Mouse (Mus musculus) forebrain, embryonic 15.5 days (tissue): ENCODE measurements around the gene Gm37240. TPM values are rescaled to one million over a fixed set of nuclear protein-coding genes. Genes with fewer than 3 reads are reported as not detected.
A peak's percentile ranks its signal among the peaks of the same experiment; 100 is the strongest.

Source experiments
- ATAC-seq: fragments of 200-750 bp; cut with Nextera tagmentation; replicated peaks from 2 replicates; pipeline ENCODE4 v1.8.0; 2017; ENCODE audit warnings: mild to moderate bottlenecking, moderate TSS enrichment, moderate library complexity
- H3K27ac ChIP-seq: fragments of 300-500 bp; sonication (generic); replicated peaks from 2 replicates; pipeline ENCODE4 v1.5.1; 2015; ENCODE audit warnings: mild to moderate bottlenecking, inconsistent platforms
- H3K27me3 ChIP-seq: fragments of 300-500 bp; sonication (generic); 2 replicates; pipeline ENCODE4 v1.6.1; 2015; ENCODE audit warnings: inconsistent platforms
- H3K36me3 ChIP-seq: fragments of 300-500 bp; sonication (generic); 2 replicates; pipeline ENCODE4 v1.6.1; 2015; ENCODE audit warnings: mild to moderate bottlenecking, inconsistent platforms
- H3K4me1 ChIP-seq: fragments of 300-500 bp; sonication (generic); 2 replicates; pipeline ENCODE4 v1.6.1; 2015; ENCODE audit warnings: inconsistent platforms
- H3K4me2 ChIP-seq: fragments of 300-500 bp; sonication (generic); replicated peaks from 2 replicates; pipeline ENCODE4 v1.6.1; 2015; ENCODE audit warnings: mild to moderate bottlenecking, inconsistent platforms
- H3K4me3 ChIP-seq: fragments of 300-500 bp; sonication (generic); 2 replicates; pipeline ENCODE4 v1.5.1; 2015; ENCODE audit warnings: mild to moderate bottlenecking, inconsistent platforms
- H3K9ac ChIP-seq: fragments of 300-500 bp; sonication (generic); replicated peaks from 2 replicates; pipeline ENCODE4 v1.6.1; 2015; ENCODE audit warnings: mild to moderate bottlenecking, inconsistent platforms
- H3K9me3 ChIP-seq: fragments of 300-500 bp; sonication (generic); 2 replicates; pipeline ENCODE4 v1.6.1; 2016; ENCODE audit warnings: inconsistent platforms
- WGBS: fragments of 180-500 bp; shearing (Covaris S2); methylation state at CpG from one replicate; pipeline ENCODE4 v1.1.7; 2015; ENCODE audit warnings: mixed read lengths; 5-methylcytosine and 5-hydroxymethylcytosine counted together
- polyA plus RNA-seq: library from polyadenylated mRNA; unstranded; fragments of >200 nt; fragmentation: Nextera tagmentation; extraction: Ambion mirVana; gene quantifications from 2 replicates; pipeline ENCODE4 v1.2.1, GENCODE M21; 2015

Gm37240 gene
- polyA plus RNA-seq, 1 experiment from 2014 or later, result 2.2 TPM

DNA sequence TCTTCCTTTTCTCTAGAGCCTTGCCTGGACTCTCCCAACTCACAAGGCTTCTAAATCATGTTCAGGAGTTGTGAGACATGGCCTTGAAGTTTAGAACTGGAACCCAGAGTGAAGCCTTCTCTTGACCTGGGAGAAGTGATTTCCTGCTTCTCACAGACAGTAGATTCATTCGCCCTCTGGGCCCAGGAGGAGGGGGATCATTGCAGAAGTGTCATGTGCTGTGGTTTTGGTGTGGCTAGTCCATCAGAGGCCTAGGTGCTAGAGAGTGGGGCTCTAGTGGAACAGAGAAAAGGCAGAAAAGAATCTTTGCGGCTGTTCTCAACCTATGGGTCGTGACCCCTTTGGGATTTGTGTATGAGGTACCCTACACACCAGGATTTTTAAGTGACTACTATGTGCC is 724.9 kb downstream of the Gm37240 start:
- H3K4me1 ChIP-seq, result peaks cover 10% of the 10 kb centered on the region
- no peaks in the 10 kb centered on the region for H3K36me3 ChIP-seq
- 95% methylated on average over 3 of the region's 3 CpGs for WGBS
- no peaks in the 10 kb centered on the region for H3K27me3 ChIP-seq
- H3K9ac ChIP-seq, result no peak overlapping the region
- H3K27ac ChIP-seq, result no peak overlapping the region
- H3K4me2 ChIP-seq, result no peak overlapping the region
- no peak overlapping the region for H3K4me3 ChIP-seq
- H3K9me3 ChIP-seq, result no peaks in the 10 kb centered on the region
- ATAC-seq, result no peak

- H3K27ac ChIP-seq, result peak overlapping the region; percentile 76
- no peaks in the 10 kb centered on the region for H3K9me3 ChIP-seq
- 0 out of 2 replicates have a peak, but pooled peaks have one; percentile 6 for ATAC-seq
- H3K4me2 ChIP-seq, result 0 out of 2 replicates have a peak overlapping the region, but pooled peaks have one; percentile 10
- no peak overlapping the region for H3K4me3 ChIP-seq
- no peak overlapping the region for H3K9ac ChIP-seq
- H3K27me3 ChIP-seq, result no peaks in the 10 kb centered on the region
- 47% methylated on average over 10 of the region's 10 CpGs for WGBS
- peaks cover 10% of the 10 kb centered on the region for H3K4me1 ChIP-seq
- H3K36me3 ChIP-seq, result no peaks in the 10 kb centered on the region
These were observed 726.5 kb downstream of the Gm37240 start for GRCm38 (mm10) chr3:85160816-85161215.

DNA sequence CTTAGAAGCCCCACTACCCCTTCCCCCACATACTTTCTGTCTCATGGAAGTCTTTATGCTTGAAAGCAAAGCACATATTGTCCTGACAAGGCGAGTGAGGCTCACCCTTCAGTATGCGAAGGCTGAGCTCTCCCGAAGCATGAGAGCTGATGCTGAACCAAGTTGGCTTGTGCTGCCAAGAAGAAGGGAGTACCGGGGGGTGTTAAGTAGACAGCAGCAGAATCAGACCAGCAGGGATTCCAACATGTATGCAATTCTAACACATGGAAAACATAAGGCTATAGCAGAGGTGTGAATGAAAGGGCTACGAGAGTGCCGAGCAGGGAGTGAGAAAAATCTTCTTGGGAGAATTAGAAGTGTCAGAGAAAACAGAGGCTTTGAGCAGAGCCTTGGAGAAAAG is 727.7 kb downstream of the Gm37240 start:
- Histone ChIP-seq H3K4me2 (no peak overlapping the region), H3K27ac (peak overlapping the region; percentile 4; the same call in 1 of the 2 replicates), H3K9ac (no peak overlapping the region), H3K36me3 (no peaks in the 10 kb centered on the region), H3K9me3 (no peaks in the 10 kb centered on the region), H3K4me1 (peaks cover 10% of the 10 kb centered on the region), H3K27me3 (no peaks in the 10 kb centered on the region), H3K4me3 (no peak overlapping the region)
- peak; percentile 89 for ATAC-seq
- WGBS, result 38% methylated on average over 6 of the region's 6 CpGs

DNA sequence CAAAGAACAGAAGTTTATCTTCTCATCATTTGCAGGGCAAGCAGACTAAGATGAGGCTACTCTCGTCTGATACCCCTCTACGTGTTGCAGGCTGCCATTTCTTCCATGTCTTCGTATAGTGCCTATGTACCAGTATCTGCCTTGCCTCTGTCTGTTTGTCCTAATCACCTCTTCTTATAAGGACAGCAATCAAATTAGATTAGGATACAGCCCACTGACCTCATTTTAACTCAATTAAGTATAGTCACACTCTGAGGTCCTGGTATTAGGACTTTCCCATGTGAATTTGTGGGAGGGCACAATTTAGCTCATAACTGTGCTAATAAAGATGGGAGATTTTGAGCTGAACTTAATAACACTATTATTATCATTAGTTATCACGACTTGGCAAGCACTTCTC is 738.5 kb downstream of the Gm37240 start:
- Histone ChIP-seq H3K9me3 (no peaks in the 10 kb centered on the region), H3K4me2 (no peak overlapping the region), H3K27me3 (no peaks in the 10 kb centered on the region), H3K27ac (no peak overlapping the region), H3K4me3 (no peak overlapping the region), H3K9ac (no peak overlapping the region), H3K4me1 (no peaks in the 10 kb centered on the region), H3K36me3 (no peaks in the 10 kb centered on the region)
- no peak for ATAC-seq
- 78% methylated on average over 4 of the region's 4 CpGs for WGBS

GRCm38 (mm10) chr3:85148038-85148550 is 739.2 kb downstream of the Gm37240 start:
- Histone ChIP-seq H3K36me3 (no peaks in the 10 kb centered on the region), H3K27ac (no peak overlapping the region), H3K4me2 (no peak overlapping the region), H3K9ac (no peak overlapping the region), H3K4me3 (no peak overlapping the region), H3K27me3 (no peaks in the 10 kb centered on the region), H3K4me1 (no peaks in the 10 kb centered on the region), H3K9me3 (no peaks in the 10 kb centered on the region)
- no peak for ATAC-seq
- WGBS, result 82% methylated on average over 6 of the region's 6 CpGs

DNA sequence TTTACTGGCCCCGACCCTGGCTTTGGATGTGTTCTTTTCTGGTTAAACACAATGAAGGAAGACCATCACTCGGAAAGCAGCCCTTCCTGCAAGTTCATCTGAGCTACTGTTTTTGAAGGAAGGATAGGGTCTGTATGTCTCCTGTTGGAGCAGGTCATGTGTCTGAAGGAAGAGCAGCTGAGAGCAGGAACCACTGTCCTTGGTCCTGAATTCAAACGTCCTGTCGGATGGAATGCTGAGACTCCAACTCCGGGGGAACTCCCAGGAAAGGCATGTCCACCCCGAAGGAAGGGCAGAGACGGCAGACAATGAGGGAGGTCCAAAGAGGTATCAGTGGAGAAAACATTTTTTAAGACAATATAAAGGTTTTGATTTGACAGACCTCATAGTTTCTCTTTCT is 741.8 kb downstream of the Gm37240 start:
- no peak overlapping the region for H3K9ac ChIP-seq
- 43% methylated on average over 7 of the region's 7 CpGs for WGBS

DNA sequence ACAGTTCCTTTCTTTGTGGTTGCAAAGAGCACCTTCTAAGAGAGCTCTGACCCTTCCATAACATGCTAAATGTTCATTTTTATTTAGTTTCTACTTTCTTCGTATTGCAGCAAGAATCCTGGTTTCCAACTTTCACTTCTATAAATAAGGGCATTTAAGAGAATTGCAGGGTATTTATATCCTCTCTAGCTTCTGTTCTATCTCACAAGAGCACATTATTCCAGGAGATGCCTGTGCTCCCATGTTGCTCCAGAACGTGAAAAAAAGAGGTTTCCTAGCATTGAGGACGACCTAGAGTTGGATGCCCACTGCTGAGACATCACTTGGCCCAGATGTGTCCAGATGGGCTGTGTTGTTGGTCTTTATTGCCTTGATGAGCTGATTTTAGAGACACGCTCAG is 742.2 kb downstream of the Gm37240 start:
- H3K36me3 ChIP-seq, result no peaks in the 10 kb centered on the region
- no peaks in the 10 kb centered on the region for H3K4me1 ChIP-seq
- H3K27me3 ChIP-seq, result no peaks in the 10 kb centered on the region
- H3K4me3 ChIP-seq, result no peak overlapping the region
- H3K27ac ChIP-seq, result no peak overlapping the region
- H3K9me3 ChIP-seq, result no peaks in the 10 kb centered on the region
- 86% methylated on average over 4 of the region's 4 CpGs for WGBS
- H3K4me2 ChIP-seq, result no peak overlapping the region
- no peak overlapping the region for H3K9ac ChIP-seq
- no peak for ATAC-seq

More for the DNA sequence above, 741.8 kb downstream of the Gm37240 start:
- H3K27ac ChIP-seq, result no peak overlapping the region
- no peak for ATAC-seq
- H3K9me3 ChIP-seq, result no peaks in the 10 kb centered on the region
- H3K4me1 ChIP-seq, result no peaks in the 10 kb centered on the region
- no peak overlapping the region for H3K4me3 ChIP-seq
- H3K27me3 ChIP-seq, result no peaks in the 10 kb centered on the region
- no peaks in the 10 kb centered on the region for H3K36me3 ChIP-seq
- no peak overlapping the region for H3K4me2 ChIP-seq

GRCm38 (mm10) chr3:85144425-85144824 is 742.9 kb downstream of the Gm37240 start:
- WGBS, result 89% methylated on average over 3 of the region's 3 CpGs
- no peak for ATAC-seq
- no peak overlapping the region for H3K4me3 ChIP-seq
- no peak overlapping the region for H3K4me2 ChIP-seq
- no peaks in the 10 kb centered on the region for H3K9me3 ChIP-seq
- no peaks in the 10 kb centered on the region for H3K36me3 ChIP-seq
- no peak overlapping the region for H3K27ac ChIP-seq
- no peaks in the 10 kb centered on the region for H3K4me1 ChIP-seq
- no peak overlapping the region for H3K9ac ChIP-seq
- no peaks in the 10 kb centered on the region for H3K27me3 ChIP-seq

DNA sequence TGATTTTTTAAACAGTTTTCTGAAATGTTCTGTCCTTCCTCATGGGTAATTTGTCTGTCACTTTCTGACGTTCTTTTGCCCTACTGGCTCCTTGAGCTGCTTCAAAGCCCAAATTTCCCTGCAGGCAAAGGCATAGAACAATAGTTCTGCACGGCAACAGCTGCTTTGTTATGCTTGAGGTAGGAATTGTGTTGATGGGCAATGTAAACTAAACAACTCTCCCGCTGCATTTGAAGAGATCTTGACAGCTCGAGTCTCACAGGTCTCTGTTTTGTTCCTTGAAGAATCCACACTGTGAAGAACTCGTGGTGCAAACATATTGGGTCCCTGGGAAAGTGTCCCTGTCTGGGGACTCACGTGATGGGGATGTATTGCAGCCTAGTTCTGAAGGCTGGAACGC is 746.8 kb downstream of the Gm37240 start:
- no peak for ATAC-seq
- WGBS, result 32% methylated on average over 7 of the region's 7 CpGs
- no peak overlapping the region for H3K9ac ChIP-seq
- H3K4me3 ChIP-seq, result no peak overlapping the region
- no peaks in the 10 kb centered on the region for H3K4me1 ChIP-seq
- H3K27ac ChIP-seq, result no peak overlapping the region
- no peak overlapping the region for H3K4me2 ChIP-seq
- no peaks in the 10 kb centered on the region for H3K36me3 ChIP-seq
- no peaks in the 10 kb centered on the region for H3K27me3 ChIP-seq
- H3K9me3 ChIP-seq, result no peaks in the 10 kb centered on the region

- Histone ChIP-seq H3K27ac (no peak overlapping the region), H3K4me3 (no peak overlapping the region), H3K9me3 (no peaks in the 10 kb centered on the region), H3K27me3 (no peaks in the 10 kb centered on the region), H3K4me1 (peaks cover 3% of the 10 kb centered on the region; the same call in 1 of the 2 replicates), H3K9ac (no peak overlapping the region), H3K4me2 (no peak overlapping the region), H3K36me3 (no peaks in the 10 kb centered on the region)
- 46% methylated on average over 2 of the region's 2 CpGs for WGBS
- ATAC-seq, result no peak
These were observed 748.9 kb downstream of the Gm37240 start for GRCm38 (mm10) chr3:85138407-85138806.

GRCm38 (mm10) chr3:85133561-85133960 is 753.8 kb downstream of the Gm37240 start:
- 66% methylated on average over 4 of the region's 4 CpGs for WGBS
- no peak for ATAC-seq

DNA sequence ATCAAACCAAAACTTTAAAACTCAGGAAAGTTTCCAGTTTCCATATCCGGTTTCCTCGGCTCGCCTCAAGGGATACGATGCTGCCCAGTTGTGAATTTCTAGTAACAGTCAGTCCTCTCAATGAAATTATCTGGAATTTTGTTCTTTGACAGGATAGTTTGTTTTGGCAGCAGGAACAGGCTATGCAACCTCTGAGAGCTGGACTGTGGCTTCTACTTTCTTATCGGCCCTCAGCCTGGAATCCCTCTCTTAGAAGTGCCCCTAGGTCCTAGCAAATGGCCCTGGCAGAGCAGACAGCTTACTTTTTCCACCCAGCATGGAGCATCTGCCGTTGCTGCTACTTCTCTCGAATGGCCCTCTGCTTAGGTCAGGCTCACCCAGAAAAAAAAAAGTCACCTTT is 755.4 kb downstream of the Gm37240 start:
- Histone ChIP-seq H3K27me3 (no peaks in the 10 kb centered on the region), H3K4me1 (peaks cover 4% of the 10 kb centered on the region; the same call in 1 of the 2 replicates), H3K9me3 (no peaks in the 10 kb centered on the region), H3K4me2 (no peak overlapping the region), H3K27ac (no peak overlapping the region), H3K36me3 (no peaks in the 10 kb centered on the region), H3K4me3 (no peak overlapping the region), H3K9ac (no peak overlapping the region)
- WGBS, result 86% methylated on average over 7 of the region's 7 CpGs
- ATAC-seq, result no peak

More at GRCm38 (mm10) chr3:85133561-85133960, 753.8 kb downstream of the Gm37240 start:
- peaks cover 4% of the 10 kb centered on the region; the same call in 1 of the 2 replicates for H3K4me1 ChIP-seq
- no peaks in the 10 kb centered on the region for H3K9me3 ChIP-seq
- no peak overlapping the region for H3K4me3 ChIP-seq
- H3K9ac ChIP-seq, result no peak overlapping the region
- no peaks in the 10 kb centered on the region for H3K27me3 ChIP-seq
- no peaks in the 10 kb centered on the region for H3K36me3 ChIP-seq
- H3K4me2 ChIP-seq, result no peak overlapping the region
- H3K27ac ChIP-seq, result no peak overlapping the region

- Histone ChIP-seq H3K4me1 (peaks cover 2% of the 10 kb centered on the region; the same call in 1 of the 2 replicates), H3K27me3 (no peaks in the 10 kb centered on the region), H3K4me3 (no peak overlapping the region), H3K36me3 (no peaks in the 10 kb centered on the region), H3K4me2 (no peak overlapping the region), H3K27ac (no peak overlapping the region), H3K9me3 (no peaks in the 10 kb centered on the region), H3K9ac (no peak overlapping the region)
- 94% methylated on average over 8 of the region's 8 CpGs for WGBS
- no peak for ATAC-seq
These were observed 758.8 kb downstream of the Gm37240 start for GRCm38 (mm10) chr3:85128546-85128945.
